Mouse (Mus musculus): Measurements from ENCODE around the gene Rnf183. TPM values are rescaled to one million over a fixed set of nuclear protein-coding genes. Genes with fewer than 3 reads are reported as not detected.
A peak's percentile ranks its signal among the peaks of the same experiment; 100 is the strongest.

Gene Rnf183
- polyA plus RNA-seq, 1 experiment from 2014 or later, result not detected

- peak within 1 kb of the TSS; percentile 87 for H3K4me2 ChIP-seq (ENCODE audit: low read depth, low read length)
- peak; percentile 85 for ATAC-seq
- no peaks in the 10 kb centered on the region for H3K27me3 ChIP-seq (replicated peaks; ENCODE audit: control insufficient read depth, insufficient read depth, low read length)
- peak within 1 kb of the TSS; percentile 70 for H3K4me3 ChIP-seq (ENCODE audit: low read length)
- no peak within 1 kb of the TSS for H3K27ac ChIP-seq (ENCODE audit: low read length)
- H3K4me1 ChIP-seq (ENCODE audit: control insufficient read depth, insufficient read depth, low read length), result peaks cover 4% of the 10 kb centered on the region; the same call in 1 of the 2 replicates
- H3K9me3 ChIP-seq (ENCODE audit: control insufficient read depth, low read length), result 0 out of 2 replicates have a peak, but pooled peaks cover 4% of the 10 kb centered on the region
- WGBS, result under 1% methylated on average over 30 of the region's 30 CpGs
- no peaks in the 10 kb centered on the region for H3K36me3 ChIP-seq (ENCODE audit: control insufficient read depth, insufficient read depth, low read length)
- H3K9ac ChIP-seq (ENCODE audit: low read depth, low read length), result peak within 1 kb of the TSS; percentile 75
These were observed 35.6 kb upstream of the Rnf183 start, which contains the start of gene Wdr31 for GRCm38 (mm10) chr4:62470598-62471051. TSS of gene Wdr31 (minus strand) at chr4:62470896.

- WGBS, result 87% methylated on average over 1 of the region's 1 CpGs
- Histone ChIP-seq H3K27me3 (replicated peaks; ENCODE audit: control insufficient read depth, insufficient read depth, low read length) (no peaks in the 10 kb centered on the region), H3K9ac (ENCODE audit: low read depth, low read length) (no peak overlapping the region), H3K4me3 (ENCODE audit: low read length) (no peak overlapping the region), H3K36me3 (ENCODE audit: control insufficient read depth, insufficient read depth, low read length) (no peaks in the 10 kb centered on the region), H3K4me1 (ENCODE audit: control insufficient read depth, insufficient read depth, low read length) (peaks cover 4% of the 10 kb centered on the region; the same call in 1 of the 2 replicates), H3K9me3 (ENCODE audit: control insufficient read depth, low read length) (0 out of 2 replicates have a peak, but pooled peaks cover 4% of the 10 kb centered on the region), H3K27ac (ENCODE audit: low read length) (no peak overlapping the region), H3K4me2 (ENCODE audit: low read depth, low read length) (no peak overlapping the region)
- no peak for ATAC-seq
These were observed 33.1 kb upstream of the Rnf183 start for GRCm38 (mm10) chr4:62468158-62468557.

GRCm38 (mm10) chr4:62463124-62463523, 28.1 kb upstream of the Rnf183 start:
- no peaks in the 10 kb centered on the region for H3K27me3 ChIP-seq (replicated peaks; ENCODE audit: control insufficient read depth, insufficient read depth, low read length)
- no peaks in the 10 kb centered on the region for H3K4me1 ChIP-seq (ENCODE audit: control insufficient read depth, insufficient read depth, low read length)
- 0 out of 2 replicates have a peak overlapping the region, but pooled peaks have one; percentile 17 for H3K9ac ChIP-seq (ENCODE audit: low read depth, low read length)
- no peak overlapping the region for H3K4me2 ChIP-seq (ENCODE audit: low read depth, low read length)
- no peak overlapping the region for H3K27ac ChIP-seq (ENCODE audit: low read length)
- H3K9me3 ChIP-seq (ENCODE audit: control insufficient read depth, low read length), result no peaks in the 10 kb centered on the region
- ATAC-seq, result peak; percentile 69; the same call in 1 of the 2 replicates
- H3K4me3 ChIP-seq (ENCODE audit: low read length), result no peak overlapping the region
- no peaks in the 10 kb centered on the region for H3K36me3 ChIP-seq (ENCODE audit: control insufficient read depth, insufficient read depth, low read length)
- WGBS, result 79% methylated on average over 2 of the region's 2 CpGs

- H3K4me1 ChIP-seq (ENCODE audit: control insufficient read depth, insufficient read depth, low read length), result no peaks in the 10 kb centered on the region
- 89% methylated on average over 8 of the region's 8 CpGs for WGBS
- no peak for ATAC-seq
These were observed 25.3 kb upstream of the Rnf183 start for GRCm38 (mm10) chr4:62460348-62460747.

GRCm38 (mm10) chr4:62459081-62459480, 24.0 kb upstream of the Rnf183 start:
- no peaks in the 10 kb centered on the region for H3K9me3 ChIP-seq (ENCODE audit: control insufficient read depth, low read length)
- H3K27ac ChIP-seq (ENCODE audit: low read length), result no peak overlapping the region
- H3K9ac ChIP-seq (ENCODE audit: low read depth, low read length), result no peak overlapping the region
- WGBS, result 66% methylated on average over 3 of the region's 3 CpGs
- ATAC-seq, result 0 out of 2 replicates have a peak, but pooled peaks have one; percentile 16
- H3K27me3 ChIP-seq (replicated peaks; ENCODE audit: control insufficient read depth, insufficient read depth, low read length), result no peaks in the 10 kb centered on the region
- no peak overlapping the region for H3K4me3 ChIP-seq (ENCODE audit: low read length)
- H3K4me1 ChIP-seq (ENCODE audit: control insufficient read depth, insufficient read depth, low read length), result no peaks in the 10 kb centered on the region
- no peaks in the 10 kb centered on the region for H3K36me3 ChIP-seq (ENCODE audit: control insufficient read depth, insufficient read depth, low read length)
- no peak overlapping the region for H3K4me2 ChIP-seq (ENCODE audit: low read depth, low read length)

More at GRCm38 (mm10) chr4:62460348-62460747, 25.3 kb upstream of the Rnf183 start:
- Histone ChIP-seq H3K27me3 (replicated peaks; ENCODE audit: control insufficient read depth, insufficient read depth, low read length) (no peaks in the 10 kb centered on the region), H3K9me3 (ENCODE audit: control insufficient read depth, low read length) (no peaks in the 10 kb centered on the region), H3K27ac (ENCODE audit: low read length) (no peak overlapping the region), H3K4me3 (ENCODE audit: low read length) (no peak overlapping the region), H3K9ac (ENCODE audit: low read depth, low read length) (no peak overlapping the region), H3K4me2 (ENCODE audit: low read depth, low read length) (no peak overlapping the region), H3K36me3 (ENCODE audit: control insufficient read depth, insufficient read depth, low read length) (no peaks in the 10 kb centered on the region)

GRCm38 (mm10) chr4:62454995-62455394, 19.9 kb upstream of the Rnf183 start:
- Histone ChIP-seq H3K4me2 (ENCODE audit: low read depth, low read length) (no peak overlapping the region), H3K4me1 (ENCODE audit: control insufficient read depth, insufficient read depth, low read length) (no peaks in the 10 kb centered on the region), H3K27ac (ENCODE audit: low read length) (no peak overlapping the region), H3K4me3 (ENCODE audit: low read length) (no peak overlapping the region), H3K27me3 (replicated peaks; ENCODE audit: control insufficient read depth, insufficient read depth, low read length) (no peaks in the 10 kb centered on the region), H3K9ac (ENCODE audit: low read depth, low read length) (no peak overlapping the region), H3K9me3 (ENCODE audit: control insufficient read depth, low read length) (no peaks in the 10 kb centered on the region), H3K36me3 (ENCODE audit: control insufficient read depth, insufficient read depth, low read length) (no peaks in the 10 kb centered on the region)
- 50% methylated on average over 5 of the region's 5 CpGs for WGBS
- ATAC-seq, result peak; percentile 40; the same call in 1 of the 2 replicates

- Histone ChIP-seq H3K36me3 (ENCODE audit: control insufficient read depth, insufficient read depth, low read length) (no peaks in the 10 kb centered on the region), H3K4me2 (ENCODE audit: low read depth, low read length) (no peak overlapping the region), H3K4me1 (ENCODE audit: control insufficient read depth, insufficient read depth, low read length) (no peaks in the 10 kb centered on the region), H3K9me3 (ENCODE audit: control insufficient read depth, low read length) (no peaks in the 10 kb centered on the region), H3K4me3 (ENCODE audit: low read length) (no peak overlapping the region), H3K27ac (ENCODE audit: low read length) (no peak overlapping the region), H3K9ac (ENCODE audit: low read depth, low read length) (no peak overlapping the region), H3K27me3 (replicated peaks; ENCODE audit: control insufficient read depth, insufficient read depth, low read length) (no peaks in the 10 kb centered on the region)
- WGBS, result 67% methylated on average over 4 of the region's 4 CpGs
- ATAC-seq, result no peak
These were observed 5.9 kb upstream of the Rnf183 start for GRCm38 (mm10) chr4:62440986-62441385.

GRCm38 (mm10) chr4:62440544-62440943, 5.5 kb upstream of the Rnf183 start:
- no peaks in the 10 kb centered on the region for H3K27me3 ChIP-seq (replicated peaks; ENCODE audit: control insufficient read depth, insufficient read depth, low read length)
- WGBS, result 73% methylated on average over 4 of the region's 4 CpGs
- no peak for ATAC-seq
- no peaks in the 10 kb centered on the region for H3K4me1 ChIP-seq (ENCODE audit: control insufficient read depth, insufficient read depth, low read length)
- H3K27ac ChIP-seq (ENCODE audit: low read length), result no peak overlapping the region
- H3K4me2 ChIP-seq (ENCODE audit: low read depth, low read length), result no peak overlapping the region
- H3K9ac ChIP-seq (ENCODE audit: low read depth, low read length), result no peak overlapping the region
- H3K36me3 ChIP-seq (ENCODE audit: control insufficient read depth, insufficient read depth, low read length), result no peaks in the 10 kb centered on the region
- H3K4me3 ChIP-seq (ENCODE audit: low read length), result no peak overlapping the region
- H3K9me3 ChIP-seq (ENCODE audit: control insufficient read depth, low read length), result no peaks in the 10 kb centered on the region

GRCm38 (mm10) chr4:62439793-62440192, 4.7 kb upstream of the Rnf183 start:
- H3K9me3 ChIP-seq (ENCODE audit: control insufficient read depth, low read length), result no peaks in the 10 kb centered on the region
- H3K36me3 ChIP-seq (ENCODE audit: control insufficient read depth, insufficient read depth, low read length), result no peaks in the 10 kb centered on the region
- no peak overlapping the region for H3K4me3 ChIP-seq (ENCODE audit: low read length)
- no peaks in the 10 kb centered on the region for H3K4me1 ChIP-seq (ENCODE audit: control insufficient read depth, insufficient read depth, low read length)
- no peak for ATAC-seq
- H3K27ac ChIP-seq (ENCODE audit: low read length), result no peak overlapping the region
- no peaks in the 10 kb centered on the region for H3K27me3 ChIP-seq (replicated peaks; ENCODE audit: control insufficient read depth, insufficient read depth, low read length)
- H3K4me2 ChIP-seq (ENCODE audit: low read depth, low read length), result no peak overlapping the region
- 66% methylated on average over 4 of the region's 4 CpGs for WGBS
- H3K9ac ChIP-seq (ENCODE audit: low read depth, low read length), result no peak overlapping the region

- Histone ChIP-seq H3K4me3 (ENCODE audit: low read length) (no peak overlapping the region), H3K9me3 (ENCODE audit: control insufficient read depth, low read length) (no peaks in the 10 kb centered on the region), H3K36me3 (ENCODE audit: control insufficient read depth, insufficient read depth, low read length) (no peaks in the 10 kb centered on the region), H3K4me2 (ENCODE audit: low read depth, low read length) (no peak overlapping the region), H3K27me3 (replicated peaks; ENCODE audit: control insufficient read depth, insufficient read depth, low read length) (no peaks in the 10 kb centered on the region), H3K4me1 (ENCODE audit: control insufficient read depth, insufficient read depth, low read length) (no peaks in the 10 kb centered on the region), H3K9ac (ENCODE audit: low read depth, low read length) (no peak overlapping the region), H3K27ac (ENCODE audit: low read length) (no peak overlapping the region)
- ATAC-seq, result no peak
- 65% methylated on average over 7 of the region's 7 CpGs for WGBS
These were observed 2.8 kb upstream of the Rnf183 start for GRCm38 (mm10) chr4:62437871-62438270.
